Mouse (Mus musculus): ENCODE results near the gene Apol11b.

GRCm38 (mm10) chr15:77595961-77596360 is 47.1 kb downstream of the Apol11b start, which contains the start of gene Apol10b:
- TF ChIP-seq EP300 (IDR thresholded peaks at IDR 0.05) (no peak), CTCF (IDR thresholded peaks at IDR 0.05) (no peak)
